Mouse (Mus musculus): ENCODE measurements around the gene Tmem38a. TPM values are rescaled to one million over a fixed set of nuclear protein-coding genes. Genes with fewer than 3 reads are reported as not detected.
A peak's percentile ranks its signal among the peaks of the same experiment; 100 is the strongest.

Gene Tmem38a
- polyA plus RNA-seq, 2 experiments, result 41.4 to 44.2 TPM

DNA sequence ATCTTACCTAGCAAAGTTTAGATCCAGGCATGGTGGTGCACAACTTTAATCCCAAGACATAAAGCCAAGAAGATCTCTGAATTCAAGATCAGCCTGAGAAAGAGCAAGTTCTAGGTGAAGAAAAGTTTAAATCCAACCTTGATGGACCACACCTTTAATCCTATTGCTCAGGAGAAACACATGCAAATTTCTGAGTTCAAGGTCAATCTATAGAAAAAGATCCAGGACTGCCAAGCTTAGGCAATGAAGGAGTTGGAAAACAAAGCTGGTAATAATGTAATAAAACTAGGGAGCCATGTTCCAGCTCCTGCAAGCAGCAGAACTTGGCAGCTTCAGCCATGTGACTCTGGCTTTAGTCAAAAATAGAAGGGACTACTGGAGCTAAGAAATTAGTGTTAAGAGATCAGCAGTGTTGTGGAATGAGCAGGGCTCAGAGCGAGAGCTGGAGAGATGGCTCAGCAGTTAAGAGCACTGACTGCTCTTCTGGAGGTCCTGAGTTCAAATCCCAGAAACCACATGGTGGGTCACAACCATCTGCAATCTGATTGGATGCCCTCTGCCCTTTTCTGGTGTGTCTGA lies 10.7 kb upstream of the Tmem38a start:
- no peak overlapping the region for H3K27ac ChIP-seq (replicated peaks; ENCODE audit: low read depth, low read length)
- no peak overlapping the region for H3K4me3 ChIP-seq (replicated peaks; ENCODE audit: low read length)
- TF ChIP-seq POLR2A (IDR thresholded peaks at IDR 0.05; ENCODE audit: borderline replicate concordance, extremely low read depth, insufficient read depth, insufficient read length), result no peak
- no peaks in the 10 kb centered on the region for H3K9me3 ChIP-seq (ENCODE audit: control insufficient read depth, low read length)
- DNase-seq (ENCODE audit: low spot score) (no peak), ATAC-seq (ENCODE audit: low FRiP score, low read depth) (no peak)
- H3K4me1 ChIP-seq (ENCODE audit: control insufficient read depth, insufficient read depth, low read length), result no peaks in the 10 kb centered on the region
- H3K36me3 ChIP-seq (ENCODE audit: control insufficient read depth, insufficient read depth, low read length), result peaks cover 47% of the 10 kb centered on the region
- no peaks in the 10 kb centered on the region for H3K27me3 ChIP-seq (ENCODE audit: control insufficient read depth, insufficient read depth, low read length)
- WGBS, result 85% methylated on average over 1 of the region's 1 CpGs
- H3K9ac ChIP-seq (ENCODE audit: low read depth, low read length, severe bottlenecking), result no peak overlapping the region
- H3K4me2 ChIP-seq (replicated peaks; ENCODE audit: low read depth, low read length, severe bottlenecking), result no peak overlapping the region

DNA sequence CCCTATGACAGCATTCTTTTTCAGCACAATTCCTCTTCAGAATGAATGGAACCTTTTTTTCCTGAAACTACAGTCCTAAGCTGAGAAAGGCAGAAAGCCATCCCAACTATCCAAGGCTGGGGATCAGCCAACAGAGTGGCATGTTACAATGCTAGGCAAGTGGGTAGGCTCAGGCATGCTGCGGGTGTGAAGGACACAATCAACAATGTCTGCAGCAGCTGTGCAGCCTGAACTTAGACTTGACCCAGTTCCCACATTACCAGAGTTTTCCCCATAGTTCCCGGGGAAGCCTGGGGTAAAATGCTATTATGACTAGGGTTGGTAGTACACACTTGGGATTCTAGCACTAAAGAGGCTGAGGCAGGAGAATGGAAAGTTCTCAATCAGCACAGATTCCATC lies 5.9 kb upstream of the Tmem38a start:
- WGBS, result 92% methylated on average over 2 of the region's 2 CpGs
- TF ChIP-seq POLR2A (IDR thresholded peaks at IDR 0.05; ENCODE audit: borderline replicate concordance, extremely low read depth, insufficient read depth, insufficient read length), result no peak
- Histone ChIP-seq H3K27ac (replicated peaks; ENCODE audit: low read depth, low read length) (no peak overlapping the region), H3K4me2 (replicated peaks; ENCODE audit: low read depth, low read length, severe bottlenecking) (no peak overlapping the region), H3K4me1 (ENCODE audit: control insufficient read depth, insufficient read depth, low read length) (peaks cover 8% of the 10 kb centered on the region), H3K9ac (ENCODE audit: low read depth, low read length, severe bottlenecking) (no peak overlapping the region), H3K27me3 (ENCODE audit: control insufficient read depth, insufficient read depth, low read length) (no peaks in the 10 kb centered on the region), H3K36me3 (ENCODE audit: control insufficient read depth, insufficient read depth, low read length) (peaks cover 58% of the 10 kb centered on the region), H3K9me3 (ENCODE audit: control insufficient read depth, low read length) (no peaks in the 10 kb centered on the region), H3K4me3 (replicated peaks; ENCODE audit: low read length) (no peak overlapping the region)
- ATAC-seq (ENCODE audit: low FRiP score, low read depth) (no peak), DNase-seq (ENCODE audit: low spot score) (no peak)

DNA sequence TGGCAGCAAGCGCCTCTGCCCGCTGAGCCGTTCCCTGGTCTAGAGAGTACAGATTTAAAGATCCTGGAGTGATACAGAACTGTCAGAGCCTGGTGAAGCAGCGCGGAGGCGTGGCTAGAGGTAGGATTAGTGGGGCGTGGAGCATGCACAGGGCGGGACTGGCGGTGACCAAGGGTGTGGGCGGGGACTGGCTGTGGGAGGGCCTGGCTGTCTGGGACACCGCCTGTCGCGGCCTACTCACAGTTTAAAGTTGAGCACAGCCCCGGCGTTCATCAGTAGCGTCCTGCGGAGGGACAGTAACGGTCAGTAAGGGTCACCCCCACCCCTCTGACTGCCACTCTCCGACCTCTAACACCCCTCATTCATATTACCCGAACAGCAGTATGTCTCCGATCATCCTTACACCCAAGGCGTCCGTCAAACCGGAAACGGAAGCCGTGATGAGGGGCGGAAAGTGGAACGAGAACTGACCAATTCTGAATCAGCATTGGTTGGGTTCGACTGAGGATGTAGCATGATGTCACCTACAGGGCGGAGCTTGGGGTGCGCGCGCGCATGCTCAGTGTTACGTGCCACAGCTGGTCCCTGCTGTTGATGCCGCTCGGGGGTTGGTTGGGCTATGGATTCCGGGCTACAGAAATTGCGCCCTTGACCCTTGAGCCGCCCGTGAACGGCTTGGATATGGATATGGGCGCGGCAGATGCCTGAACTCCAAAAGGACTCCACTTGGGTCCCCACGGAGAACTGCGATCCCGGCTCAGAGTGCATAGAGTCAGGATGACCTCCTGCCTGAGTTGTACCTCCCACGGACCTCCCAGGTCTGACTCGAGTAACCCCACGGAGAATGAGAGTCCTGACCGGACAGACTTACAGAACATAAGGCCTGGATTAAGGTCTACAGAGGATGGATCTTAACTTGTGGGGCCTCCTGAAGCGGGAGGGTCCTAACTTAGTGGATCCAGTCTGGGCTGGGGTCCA lies 933 bp upstream of the Tmem38a start, which contains the start of gene Smim7:
Gene Smim7, minus strand, starts transcription at position 456 of the 978 bp plus-strand sequence.
- Histone ChIP-seq H3K4me3 (replicated peaks; ENCODE audit: low read length) (peak within 1 kb of the TSS; percentile 66), H3K27ac (replicated peaks; ENCODE audit: low read depth, low read length) (peak within 1 kb of the TSS; percentile 88), H3K27me3 (ENCODE audit: control insufficient read depth, insufficient read depth, low read length) (no peaks in the 10 kb centered on the region), H3K4me1 (ENCODE audit: control insufficient read depth, insufficient read depth, low read length) (peaks cover 10% of the 10 kb centered on the region), H3K36me3 (ENCODE audit: control insufficient read depth, insufficient read depth, low read length) (peaks cover 35% of the 10 kb centered on the region), H3K9ac (ENCODE audit: low read depth, low read length, severe bottlenecking) (peak within 1 kb of the TSS; percentile 59), H3K9me3 (ENCODE audit: control insufficient read depth, low read length) (no peaks in the 10 kb centered on the region), H3K4me2 (replicated peaks; ENCODE audit: low read depth, low read length, severe bottlenecking) (peak within 1 kb of the TSS; percentile 50)
- TF ChIP-seq POLR2A (IDR thresholded peaks at IDR 0.05; ENCODE audit: borderline replicate concordance, extremely low read depth, insufficient read depth, insufficient read length), result peak; percentile 65; the same call in 1 of the 2 replicates
- DNase-seq (ENCODE audit: low spot score), result peak; percentile 100
- under 1% methylated on average over 50 of the region's 52 CpGs for WGBS
- ATAC-seq (ENCODE audit: low FRiP score, low read depth), result peak; percentile 96

DNA sequence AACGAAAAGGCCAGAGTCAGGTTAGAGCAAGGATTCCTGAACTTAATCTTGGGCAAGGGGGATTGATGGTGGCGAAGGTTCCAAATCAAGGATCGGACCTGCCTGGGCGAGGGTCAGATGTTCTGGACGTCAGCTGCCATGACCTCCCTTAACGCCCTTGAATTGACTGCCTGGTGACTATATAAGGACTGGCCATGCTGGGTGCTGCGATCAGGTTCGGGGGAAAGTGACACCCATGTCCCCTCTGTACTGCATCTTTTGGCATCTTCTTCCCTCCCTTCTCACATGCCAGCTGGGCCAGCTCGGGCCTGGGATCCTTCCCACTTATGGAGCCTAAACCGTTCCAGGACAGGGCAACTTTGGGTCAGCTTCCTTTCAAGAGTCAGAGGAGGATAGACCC lies 652 bp downstream of the Tmem38a start:
- no peak for DNase-seq (ENCODE audit: low spot score)
- Histone ChIP-seq H3K27ac (replicated peaks; ENCODE audit: low read depth, low read length) (no peak overlapping the region), H3K9ac (ENCODE audit: low read depth, low read length, severe bottlenecking) (peak overlapping the region; percentile 59), H3K27me3 (ENCODE audit: control insufficient read depth, insufficient read depth, low read length) (no peaks in the 10 kb centered on the region), H3K9me3 (ENCODE audit: control insufficient read depth, low read length) (no peaks in the 10 kb centered on the region), H3K36me3 (ENCODE audit: control insufficient read depth, insufficient read depth, low read length) (peaks cover 20% of the 10 kb centered on the region), H3K4me1 (ENCODE audit: control insufficient read depth, insufficient read depth, low read length) (peaks cover 10% of the 10 kb centered on the region), H3K4me3 (replicated peaks; ENCODE audit: low read length) (peak overlapping the region; percentile 66), H3K4me2 (replicated peaks; ENCODE audit: low read depth, low read length, severe bottlenecking) (peak overlapping the region; percentile 50)
- TF ChIP-seq POLR2A (IDR thresholded peaks at IDR 0.05; ENCODE audit: borderline replicate concordance, extremely low read depth, insufficient read depth, insufficient read length), result no peak
- no peak for ATAC-seq (ENCODE audit: low FRiP score, low read depth)
- 7% methylated on average over 10 of the region's 10 CpGs for WGBS

DNA sequence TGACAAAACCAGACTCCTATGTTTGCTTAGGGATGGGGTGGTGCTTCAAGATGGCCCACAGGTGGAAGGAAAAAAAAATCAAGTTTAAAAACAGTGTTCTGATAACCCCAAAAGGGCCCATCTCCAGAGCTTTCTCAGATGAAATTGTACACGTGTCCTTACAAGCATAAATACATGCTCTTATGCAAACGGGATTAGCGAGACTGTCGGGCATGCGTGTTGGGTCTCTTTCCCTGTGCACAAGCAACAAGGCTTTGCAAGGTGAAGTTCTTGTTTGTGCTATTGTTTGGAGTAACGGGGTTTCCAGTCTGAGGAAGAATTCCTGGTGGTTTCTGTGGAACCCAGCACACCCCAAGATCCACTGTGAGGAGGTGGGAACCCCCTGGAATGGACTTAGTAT lies 1.6 kb downstream of the Tmem38a start:
- no peak overlapping the region for H3K9ac ChIP-seq (ENCODE audit: low read depth, low read length, severe bottlenecking)
- no peak for ATAC-seq (ENCODE audit: low FRiP score, low read depth)
- no peaks in the 10 kb centered on the region for H3K9me3 ChIP-seq (ENCODE audit: control insufficient read depth, low read length)
- H3K27me3 ChIP-seq (ENCODE audit: control insufficient read depth, insufficient read depth, low read length), result no peaks in the 10 kb centered on the region
- peaks cover 10% of the 10 kb centered on the region for H3K4me1 ChIP-seq (ENCODE audit: control insufficient read depth, insufficient read depth, low read length)
- H3K27ac ChIP-seq (replicated peaks; ENCODE audit: low read depth, low read length), result no peak overlapping the region
- no peak for TF ChIP-seq POLR2A (IDR thresholded peaks at IDR 0.05; ENCODE audit: borderline replicate concordance, extremely low read depth, insufficient read depth, insufficient read length)
- H3K4me2 ChIP-seq (replicated peaks; ENCODE audit: low read depth, low read length, severe bottlenecking), result no peak overlapping the region
- DNase-seq (ENCODE audit: low spot score), result no peak
- 79% methylated on average over 6 of the region's 6 CpGs for WGBS
- no peak overlapping the region for H3K4me3 ChIP-seq (replicated peaks; ENCODE audit: low read length)
- peaks cover 11% of the 10 kb centered on the region for H3K36me3 ChIP-seq (ENCODE audit: control insufficient read depth, insufficient read depth, low read length)
